Mouse (Mus musculus) forebrain, embryonic 11.5 days (tissue): ENCODE data around the gene Lmbrd1. TPM values are rescaled to one million over a fixed set of nuclear protein-coding genes. Genes with fewer than 3 reads are reported as not detected.

Experiments
- ATAC-seq: fragments of 200-750 bp; cut with Nextera tagmentation; replicated peaks from 2 replicates; pipeline ENCODE4 v1.8.0; 2017; ENCODE audit warnings: moderate TSS enrichment; ENCODE audit not compliant: low FRiP score
- DNase-seq: peaks from one replicate; pipeline ENCODE4 v3.0.0-alpha.2; 2017; ENCODE audit warnings: low spot score
- H3K27ac ChIP-seq: fragments of 300-500 bp; sonication (generic); 2 replicates; pipeline ENCODE4 v1.5.1; 2014; ENCODE audit warnings: low read depth, low read length
- H3K27me3 ChIP-seq: fragments of 300-500 bp; sonication (generic); 2 replicates; pipeline ENCODE4 v1.6.1; 2014; ENCODE audit warnings: mild to moderate bottlenecking, low read length, mixed read lengths; ENCODE audit not compliant: control insufficient read depth, insufficient read depth
- H3K36me3 ChIP-seq: fragments of 300-500 bp; sonication (generic); 2 replicates; pipeline ENCODE4 v1.6.1; 2014; ENCODE audit warnings: mild to moderate bottlenecking, low read length, moderate library complexity, mixed read lengths; ENCODE audit not compliant: control insufficient read depth, insufficient read depth
- H3K4me1 ChIP-seq: fragments of 300-500 bp; sonication (generic); replicated peaks from 2 replicates; pipeline ENCODE4 v1.6.1; 2014; ENCODE audit warnings: low read length, mixed read lengths; ENCODE audit not compliant: control insufficient read depth, insufficient read depth
- H3K4me2 ChIP-seq: fragments of 300-500 bp; sonication (generic); 2 replicates; pipeline ENCODE4 v1.6.1; 2014; ENCODE audit warnings: low read depth, mild to moderate bottlenecking, low read length, moderate library complexity, mixed read lengths; ENCODE audit not compliant: severe bottlenecking
- H3K4me3 ChIP-seq: fragments of 300-500 bp; sonication (generic); 2 replicates; pipeline ENCODE4 v1.5.1; 2014; ENCODE audit warnings: low read depth, low read length
- H3K9ac ChIP-seq: fragments of 300-500 bp; sonication (generic); 2 replicates; pipeline ENCODE4 v1.6.1; 2014; ENCODE audit warnings: low read length
- H3K9me3 ChIP-seq: fragments of 300-500 bp; sonication (generic); 2 replicates; pipeline ENCODE4 v1.6.1; 2016; ENCODE audit warnings: low read length, mixed read lengths; ENCODE audit not compliant: control insufficient read depth
- WGBS: fragments of 180-500 bp; shearing (Covaris S2); extraction: QIAGEN DNeasy Blood & Tissue Kit; methylation state at CpG from one replicate; pipeline ENCODE4 v1.1.7; 2014; 5-methylcytosine and 5-hydroxymethylcytosine counted together
- polyA plus RNA-seq: library from polyadenylated mRNA; unstranded; fragments of >200 nt; fragmentation: Nextera tagmentation; extraction: Ambion mirVana; gene quantifications from 2 replicates; pipeline ENCODE4 v1.2.1, GENCODE M21; 2014

Gene Lmbrd1
- polyA plus RNA-seq, 1 experiment from 2014 or later = 29.4 TPM

DNA sequence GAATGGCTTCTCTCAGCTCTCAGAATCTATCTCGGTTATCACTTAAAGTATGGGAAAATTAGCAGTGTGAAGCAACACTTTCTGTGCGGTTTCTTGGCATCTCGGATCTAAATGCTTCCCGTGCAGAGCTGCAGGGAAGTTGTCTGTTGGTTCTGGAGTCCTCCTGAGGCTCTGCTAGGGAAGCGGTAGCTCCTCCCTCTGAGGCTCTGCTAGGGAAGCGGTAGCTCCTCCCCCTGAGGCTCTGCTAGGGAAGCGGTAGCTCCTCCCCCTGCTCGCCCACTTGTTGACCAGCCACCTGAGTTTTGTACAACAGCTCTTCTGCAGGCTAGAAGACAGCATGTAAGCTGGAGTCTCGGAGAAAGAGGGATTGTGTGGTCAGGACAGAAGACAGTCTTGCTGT lies 20.9 kb downstream of the Lmbrd1 start:
- WGBS = 21% methylated on average over 9 of the region's 9 CpGs
- Histone ChIP-seq H3K4me1 (no peaks in the 10 kb centered on the region), H3K4me3 (no peak overlapping the region), H3K36me3 (no peaks in the 10 kb centered on the region), H3K9me3 (no peaks in the 10 kb centered on the region), H3K9ac (no peak overlapping the region), H3K4me2 (no peak overlapping the region), H3K27ac (no peak overlapping the region), H3K27me3 (no peaks in the 10 kb centered on the region)
- ATAC-seq = peak; percentile 78
- no peak for DNase-seq

DNA sequence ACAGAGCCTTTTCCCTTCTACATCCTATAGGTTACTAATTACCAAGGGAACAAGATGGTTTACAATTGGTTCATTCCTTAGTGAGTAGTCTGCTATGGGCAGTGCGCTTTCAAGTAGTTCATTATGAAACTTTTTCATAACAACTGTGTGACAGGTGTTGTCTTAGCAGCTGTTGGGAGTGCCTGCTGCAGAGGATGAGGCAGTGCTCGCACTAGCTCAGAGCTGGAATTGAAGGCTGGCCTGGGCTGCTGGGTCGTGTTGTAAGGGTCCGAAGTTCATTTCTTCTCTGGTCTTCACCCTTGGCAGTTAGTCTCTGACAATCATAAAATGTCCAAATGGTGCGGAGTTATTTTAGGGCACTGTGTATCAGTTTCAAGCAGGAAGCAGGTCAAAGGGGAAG lies 21.8 kb downstream of the Lmbrd1 start:
- WGBS = 89% methylated on average over 5 of the region's 5 CpGs
- H3K4me1 ChIP-seq = no peaks in the 10 kb centered on the region
- no peak overlapping the region for H3K4me3 ChIP-seq
- no peak overlapping the region for H3K4me2 ChIP-seq
- H3K9ac ChIP-seq = no peak overlapping the region
- no peaks in the 10 kb centered on the region for H3K36me3 ChIP-seq
- no peaks in the 10 kb centered on the region for H3K27me3 ChIP-seq
- no peak for DNase-seq
- no peaks in the 10 kb centered on the region for H3K9me3 ChIP-seq
- no peak for ATAC-seq
- H3K27ac ChIP-seq = no peak overlapping the region

DNA sequence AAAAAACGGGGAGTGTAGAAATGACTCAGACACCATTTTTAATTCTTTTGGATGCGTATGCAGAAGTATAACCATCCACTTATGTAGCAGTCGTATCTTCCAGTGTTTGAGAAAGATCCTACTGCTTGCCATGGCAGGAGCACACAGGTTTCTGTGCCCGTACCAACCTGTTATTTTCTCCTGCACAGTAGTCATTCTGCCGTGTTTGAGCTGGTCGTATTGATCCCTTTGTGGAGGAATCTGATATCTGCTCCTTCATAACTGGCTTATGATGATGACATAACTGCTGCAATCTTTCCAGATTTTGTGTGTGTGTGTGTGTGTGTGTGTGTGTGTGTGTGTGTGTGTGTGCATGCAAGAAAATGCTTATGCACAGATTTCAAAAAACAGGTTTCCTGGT lies 25.4 kb downstream of the Lmbrd1 start:
- Histone ChIP-seq H3K4me2 (no peak overlapping the region), H3K27me3 (no peaks in the 10 kb centered on the region), H3K9ac (no peak overlapping the region), H3K36me3 (no peaks in the 10 kb centered on the region), H3K27ac (no peak overlapping the region), H3K4me3 (no peak overlapping the region), H3K4me1 (no peaks in the 10 kb centered on the region), H3K9me3 (no peaks in the 10 kb centered on the region)
- DNase-seq = no peak
- no peak for ATAC-seq
- WGBS = 86% methylated on average over 6 of the region's 6 CpGs

DNA sequence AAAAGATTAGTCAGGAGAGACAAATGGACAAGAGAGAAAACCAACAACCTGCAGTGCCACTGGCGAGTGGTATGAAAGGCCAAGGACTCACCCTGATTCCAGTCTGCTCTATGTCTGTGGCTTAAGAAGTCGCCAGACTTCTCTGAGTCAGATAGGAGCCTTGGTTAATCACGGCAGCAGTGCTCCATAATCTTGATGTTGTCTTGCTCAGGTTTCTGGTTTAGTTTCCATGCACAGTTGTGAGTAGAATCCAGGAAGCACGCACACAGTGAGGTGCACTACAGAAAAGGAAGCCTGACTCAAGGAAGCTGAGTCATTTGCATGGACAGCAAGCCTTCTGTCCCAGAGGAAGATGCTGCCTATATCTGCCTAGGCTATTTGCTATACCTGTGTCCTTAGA lies 37.9 kb downstream of the Lmbrd1 start:
- no peaks in the 10 kb centered on the region for H3K4me1 ChIP-seq
- no peak overlapping the region for H3K9ac ChIP-seq
- no peaks in the 10 kb centered on the region; the same call in 1 of the 2 replicates for H3K9me3 ChIP-seq
- H3K36me3 ChIP-seq = no peaks in the 10 kb centered on the region
- H3K27ac ChIP-seq = no peak overlapping the region
- H3K27me3 ChIP-seq = no peaks in the 10 kb centered on the region
- DNase-seq (no peak), ATAC-seq (no peak)
- WGBS = 89% methylated on average over 4 of the region's 4 CpGs
- no peak overlapping the region for H3K4me3 ChIP-seq
- H3K4me2 ChIP-seq = no peak overlapping the region

DNA sequence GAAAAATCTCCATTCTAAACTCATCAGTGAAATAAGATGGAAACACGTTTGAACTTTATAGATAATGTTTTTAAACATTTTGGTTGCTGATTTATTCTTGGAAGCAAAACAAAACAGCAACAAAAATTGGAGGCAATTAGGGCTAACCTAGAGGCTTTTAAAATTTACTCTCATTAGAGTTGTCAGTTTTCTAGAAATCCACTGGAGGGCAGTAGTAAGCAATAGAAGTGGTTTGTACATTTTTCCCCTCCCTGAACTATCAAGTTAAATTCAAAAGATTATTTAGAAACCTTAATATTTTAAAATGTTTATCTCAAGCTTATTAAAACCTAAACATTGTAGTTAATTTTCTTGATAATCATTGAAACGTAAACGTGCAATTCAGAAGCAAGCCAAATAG lies 41.2 kb downstream of the Lmbrd1 start:
- Histone ChIP-seq H3K27me3 (no peaks in the 10 kb centered on the region), H3K27ac (no peak overlapping the region), H3K4me1 (no peaks in the 10 kb centered on the region), H3K36me3 (no peaks in the 10 kb centered on the region), H3K9me3 (no peaks in the 10 kb centered on the region; the same call in 1 of the 2 replicates), H3K4me2 (no peak overlapping the region), H3K9ac (no peak overlapping the region), H3K4me3 (no peak overlapping the region)
- ATAC-seq = no peak
- WGBS = 65% methylated on average over 3 of the region's 3 CpGs
- DNase-seq = no peak

DNA sequence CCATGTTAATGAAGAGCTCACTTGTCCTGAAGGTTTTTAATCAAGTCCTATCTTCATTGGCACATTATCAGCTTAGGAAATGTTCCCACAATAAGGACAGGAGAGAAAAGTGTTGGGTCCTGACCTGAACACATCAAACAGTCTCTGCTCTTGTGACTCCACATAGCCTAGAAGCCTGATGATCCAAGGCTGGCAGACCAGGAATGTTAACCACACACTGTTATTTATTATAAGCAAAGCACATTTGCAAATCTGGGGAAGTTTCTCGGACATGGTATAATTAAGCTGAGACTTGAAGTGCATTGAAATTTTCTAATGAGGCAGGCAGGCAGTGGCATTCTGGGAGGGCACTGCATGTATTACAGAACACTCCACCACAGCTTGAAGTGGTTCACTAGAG lies 41.8 kb downstream of the Lmbrd1 start:
- no peak for DNase-seq
- H3K9me3 ChIP-seq = no peaks in the 10 kb centered on the region; the same call in 1 of the 2 replicates

DNA sequence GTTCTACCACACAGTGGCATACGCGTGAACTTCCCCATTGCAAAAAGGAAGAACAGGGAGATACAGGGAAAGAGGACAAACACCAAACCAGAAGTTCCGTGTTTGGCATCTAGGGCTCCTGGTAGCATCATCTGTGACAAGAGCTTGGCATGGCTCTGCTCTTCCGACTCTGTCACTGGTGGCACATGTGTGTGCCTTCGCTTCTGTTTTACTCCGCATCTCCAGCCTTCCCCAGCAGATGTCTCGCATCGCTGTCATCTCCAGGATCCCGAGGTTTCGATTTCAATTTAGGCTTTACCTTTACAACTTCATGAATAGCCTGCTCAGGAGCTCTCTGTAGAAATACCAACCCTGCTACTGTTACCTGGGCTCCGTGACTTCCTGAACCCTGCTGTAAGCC lies 51.4 kb downstream of the Lmbrd1 start:
- Histone ChIP-seq H3K9ac (no peak overlapping the region), H3K27me3 (no peaks in the 10 kb centered on the region), H3K9me3 (no peaks in the 10 kb centered on the region), H3K27ac (no peak overlapping the region), H3K4me1 (no peaks in the 10 kb centered on the region), H3K4me2 (no peak overlapping the region), H3K36me3 (no peaks in the 10 kb centered on the region; the same call in 1 of the 2 replicates), H3K4me3 (no peak overlapping the region)
- no peak for ATAC-seq
- DNase-seq = no peak
- 95% methylated on average over 11 of the region's 11 CpGs for WGBS

More for the DNA sequence above, 41.8 kb downstream of the Lmbrd1 start:
- Histone ChIP-seq H3K27me3 (no peaks in the 10 kb centered on the region), H3K4me1 (no peaks in the 10 kb centered on the region), H3K27ac (no peak overlapping the region), H3K4me3 (no peak overlapping the region), H3K9ac (no peak overlapping the region), H3K36me3 (no peaks in the 10 kb centered on the region), H3K4me2 (no peak overlapping the region)
- no peak for ATAC-seq
- 61% methylated on average over 1 of the region's 1 CpGs for WGBS

DNA sequence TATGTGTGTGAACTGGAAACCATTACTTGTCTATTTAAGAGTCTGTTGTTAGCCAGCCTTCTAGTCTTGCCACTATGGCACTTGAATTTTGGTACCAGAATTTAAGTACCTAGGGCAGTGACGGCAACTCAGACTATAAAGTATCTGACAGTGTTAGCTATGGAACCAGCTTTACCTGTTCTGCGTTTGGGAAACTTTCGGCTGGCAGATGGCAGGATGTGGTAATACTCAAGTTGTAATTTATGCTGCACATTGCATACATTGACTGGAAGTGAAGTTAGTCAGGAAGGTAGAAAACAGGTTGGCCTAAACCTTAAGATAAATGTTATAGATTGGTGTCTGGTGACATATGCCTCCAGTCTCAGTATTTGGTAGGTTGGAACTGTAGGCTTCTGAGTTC lies 53.9 kb downstream of the Lmbrd1 start:
- WGBS = 96% methylated on average over 3 of the region's 3 CpGs
- DNase-seq = no peak
- no peaks in the 10 kb centered on the region; the same call in 1 of the 2 replicates for H3K36me3 ChIP-seq

DNA sequence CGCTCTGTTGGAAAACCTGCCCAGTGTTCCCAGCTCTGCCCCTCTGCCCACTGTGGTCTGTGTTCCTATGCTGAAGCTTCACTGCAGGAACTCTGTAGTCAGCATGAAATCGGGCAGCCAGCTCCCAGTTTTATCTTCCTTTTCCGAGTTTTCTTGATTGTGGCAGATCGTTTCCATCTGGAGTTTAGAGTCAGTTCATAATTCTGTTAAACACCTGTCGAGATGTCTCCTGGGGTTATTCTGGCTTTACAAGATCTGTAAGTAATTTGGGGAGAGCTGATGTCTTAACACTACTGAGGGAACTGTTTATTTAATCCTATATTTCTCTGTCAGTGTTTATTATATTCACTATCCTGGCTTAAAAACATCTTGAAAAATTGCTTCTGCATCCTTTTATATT lies 56.4 kb downstream of the Lmbrd1 start:
- H3K4me2 ChIP-seq = no peak overlapping the region
- H3K9ac ChIP-seq = no peak overlapping the region
- ATAC-seq (no peak), DNase-seq (no peak)
- no peaks in the 10 kb centered on the region for H3K27me3 ChIP-seq
- no peak overlapping the region for H3K27ac ChIP-seq
- no peaks in the 10 kb centered on the region; the same call in 1 of the 2 replicates for H3K36me3 ChIP-seq
- H3K4me3 ChIP-seq = no peak overlapping the region
- WGBS = 80% methylated on average over 5 of the region's 5 CpGs
- no peaks in the 10 kb centered on the region for H3K9me3 ChIP-seq
- no peaks in the 10 kb centered on the region for H3K4me1 ChIP-seq

More for the DNA sequence above, 53.9 kb downstream of the Lmbrd1 start:
- no peak overlapping the region for H3K27ac ChIP-seq
- H3K9ac ChIP-seq = no peak overlapping the region
- no peak for ATAC-seq
- no peak overlapping the region for H3K4me2 ChIP-seq
- no peaks in the 10 kb centered on the region for H3K27me3 ChIP-seq
- H3K4me3 ChIP-seq = no peak overlapping the region
- H3K9me3 ChIP-seq = no peaks in the 10 kb centered on the region
- no peaks in the 10 kb centered on the region for H3K4me1 ChIP-seq
